Mouse (Mus musculus): ENCODE measurements around the gene Zfp808. TPM values are rescaled to one million over a fixed set of nuclear protein-coding genes. Genes with fewer than 3 reads are reported as not detected.
A peak's percentile ranks its signal among the peaks of the same experiment; 100 is the strongest.
"Not testable (repeated sequence)": the region's sequence is repeated elsewhere in the genome, so short reads cannot be mapped to it uniquely, and the experiment has no call there.

The Zfp808 gene
- total RNA-seq (2021), result 1 to 10 TPM; 4.6 to 5.6 TPM
- long read RNA-seq, partial matches to known transcripts, result 0 of 4 reads
- long read RNA-seq, other reads (novel, unspliced or antisense), result 3 of 4 reads

- peak; percentile 17 to 54 for DNase-seq (ENCODE audit: low spot score in 2 of 2)
These were observed at the start of gene Zfp808 for GRCm38 (mm10) chr13:62129432-62130171. Gene Zfp808 (plus strand): TSS chr13:62129886.

GRCm38 (mm10) chr13:62098786-62099185, 30.9 kb upstream of the Zfp808 start:
- DNase-seq (ENCODE audit: low spot score in 2 of 2), result not testable (repeated sequence)

- DNase-seq (ENCODE audit: low spot score in 2 of 2), result not testable (repeated sequence)
These were observed 30.2 kb upstream of the Zfp808 start for GRCm38 (mm10) chr13:62099454-62099853.

GRCm38 (mm10) chr13:62102368-62102767, 27.3 kb upstream of the Zfp808 start:
- not testable (repeated sequence) for DNase-seq (ENCODE audit: low spot score in 2 of 2)

GRCm38 (mm10) chr13:62115861-62116260, 13.8 kb upstream of the Zfp808 start:
- not testable (repeated sequence) for DNase-seq (ENCODE audit: low spot score in 2 of 2)

GRCm38 (mm10) chr13:62121578-62121977, 8.1 kb upstream of the Zfp808 start:
- DNase-seq (ENCODE audit: low spot score in 2 of 2), result not testable (repeated sequence)

- DNase-seq (ENCODE audit: low spot score in 2 of 2), result not testable (repeated sequence)
These were observed 52.4 kb downstream of the Zfp808 start for GRCm38 (mm10) chr13:62181835-62182755.

GRCm38 (mm10) chr13:62245264-62245663, 115.6 kb downstream of the Zfp808 start:
- no peak for DNase-seq (ENCODE audit: low spot score in 2 of 2)

GRCm38 (mm10) chr13:62255226-62255625, 125.5 kb downstream of the Zfp808 start:
- DNase-seq (ENCODE audit: low spot score in 2 of 2), result not testable (repeated sequence)

GRCm38 (mm10) chr13:62263392-62263791, 133.7 kb downstream of the Zfp808 start:
- DNase-seq (ENCODE audit: low spot score in 2 of 2), result no peak

Data from layer of hippocampus, postnatal 10 days (tissue).